Mouse (Mus musculus) left cerebral cortex, postnatal 14 days (tissue): ENCODE measurements at regions not wholly inside any gene's neighbourhood (a gene's known extent, or its start where the extent isn't known, plus 50 kb on each side); places are given as distances from the start of the nearest gene placed in this dataset.

Experiments
- DNase-seq, 2 experiments: peaks; one replicate each; pipeline ENCODE4 v3.0.0; 2021 to 2022; ENCODE audit warnings: low spot score in 2 of 2, mixed read lengths in 1 of 2
- intact Hi-C: fragments of 180-260 bp; cut with DNase I; formaldehyde crosslinking; loops from one replicate; pipeline ENCODE4 v1.15.1; 2025

- peak; percentile 20 to 51 for DNase-seq
- intact Hi-C loops = loop anchor here (10.0 kb wide), 1 partner anchor 682 kb away; no protein-coding TSS in a partner anchor
These were observed 73.9 kb upstream of the Itm2a start for GRCm38 (mm10) chrX:107477066-107477465.

- intact Hi-C loops = no loop called here
- no peak for DNase-seq
These were observed 66.1 kb upstream of the Itm2a start for GRCm38 (mm10) chrX:107469242-107469641.
